Mouse (Mus musculus) heart, adult 2 months (tissue): Measurements from ENCODE around the gene Fam84a. TPM values are rescaled to one million over a fixed set of nuclear protein-coding genes. Genes with fewer than 3 reads are reported as not detected.
A peak's percentile ranks its signal among the peaks of the same experiment; 100 is the strongest.

ENCODE experiments used
- DNase-seq, 2 experiments: peaks; one replicate each; pipeline ENCODE4 v3.0.0; 2021
- H3K27ac ChIP-seq: fragments of 200-600 bp; 2 replicates; pipeline ENCODE4 v1.8.1; 2022
- H3K27me3 ChIP-seq: fragments of 200-500 bp; 2 replicates; pipeline ENCODE4 v1.6.1; 2012; ENCODE audit warnings: mild to moderate bottlenecking, low read length, inconsistent platforms, mixed read lengths; ENCODE audit not compliant: control insufficient read depth, insufficient read depth
- H3K36me3 ChIP-seq: fragments of 200-500 bp; 2 replicates; pipeline ENCODE4 v1.6.1; 2012; ENCODE audit warnings: low read length, inconsistent platforms; ENCODE audit not compliant: control insufficient read depth, insufficient read depth
- H3K4me1 ChIP-seq: fragments of 200-500 bp; 2 replicates; pipeline ENCODE4 v1.6.1; 2011; ENCODE audit warnings: low read length; ENCODE audit not compliant: control insufficient read depth, insufficient read depth
- H3K4me3 ChIP-seq: fragments of 200-600 bp; 2 replicates; pipeline ENCODE4 v1.8.1; 2022
- H3K79me2 ChIP-seq: fragments of 200-500 bp; replicated peaks from 2 replicates; pipeline ENCODE4 v1.6.1; 2012; ENCODE audit warnings: mild to moderate bottlenecking, inconsistent platforms, low read length, moderate library complexity, mixed read lengths; ENCODE audit not compliant: control insufficient read depth, insufficient read depth
- H3K9ac ChIP-seq: fragments of 200-500 bp; 2 replicates; pipeline ENCODE4 v1.6.1; 2012; ENCODE audit warnings: low read depth, mild to moderate bottlenecking, control low read depth, inconsistent platforms, low read length, mixed read lengths
- CTCF ChIP-seq: fragments of 200-600 bp; IDR thresholded peaks from 2 replicates; pipeline ENCODE4 v1.8.1; 2022; ENCODE audit warnings: antibody characterized with exemption, mild to moderate bottlenecking, moderate library complexity
- EP300 ChIP-seq: fragments of 200-500 bp; IDR thresholded peaks from 2 replicates; pipeline ENCODE4 v1.6.1; 2011; ENCODE audit warnings: low read depth, low read length, control low read depth; ENCODE audit not compliant: insufficient read depth
- POLR2A ChIP-seq: fragments of 200-500 bp; IDR thresholded peaks from 2 replicates; pipeline ENCODE4 v1.6.1; 2011; ENCODE audit warnings: mild to moderate bottlenecking, low read depth, low read length, control low read depth; ENCODE audit not compliant: insufficient read depth
- WGBS: fragments of 180-500 bp; shearing (Covaris S2); methylation state at CpG from one replicate; pipeline ENCODE4 v1.1.7; 2018; 5-methylcytosine and 5-hydroxymethylcytosine counted together
- intact Hi-C: fragments of 180-260 bp; cut with DNase I; formaldehyde crosslinking; loops from one replicate; pipeline ENCODE4 v1.15.1; 2025
- polyA plus RNA-seq: library from polyadenylated mRNA; depleted of rRNA; stranded (reverse); fragments of >200 nt; gene quantifications from 2 replicates; pipeline ENCODE4 v1.2.3, GENCODE M21; 2012
- total RNA-seq, 2 experiments: library from RNA; stranded (reverse); gene quantifications; 2 replicates each; pipeline ENCODE4 v1.2.3; 2021

Fam84a gene
- total and polyA plus RNA-seq, 3 experiments = 0.59 to 1.4 (median 0.82) TPM

GRCm38 (mm10) chr12:14150936-14151631 lies 770 bp downstream of the Fam84a start:
- intact Hi-C loops = loop anchor here (1.0 kb wide), 1 partner anchor 165 kb away; no protein-coding TSS in a partner anchor
- Histone ChIP-seq H3K4me1 (no peaks in the 10 kb centered on the region), H3K9ac (no peak overlapping the region; the same call in 1 of the 2 replicates), H3K79me2 (no peaks in the 10 kb centered on the region), H3K27ac (no peak overlapping the region), H3K36me3 (no peaks in the 10 kb centered on the region), H3K27me3 (peaks cover 2% of the 10 kb centered on the region; the same call in 1 of the 2 replicates), H3K4me3 (peak overlapping the region; percentile 14; the same call in 1 of the 2 replicates)
- TF ChIP-seq POLR2A (no peak), CTCF (no peak), EP300 (no peak)
- peak; percentile 3 to 20 for DNase-seq
- WGBS = 11% methylated on average over 19 of the region's 19 CpGs

- H3K27me3 ChIP-seq = peaks cover 2% of the 10 kb centered on the region; the same call in 1 of the 2 replicates
- H3K4me3 ChIP-seq = peak overlapping the region; percentile 34; the same call in 1 of the 2 replicates
- peak in 1 of 2 experiments; percentile 26 for DNase-seq
- WGBS = 2% methylated on average over 20 of the region's 20 CpGs
- H3K4me1 ChIP-seq = no peaks in the 10 kb centered on the region
- peak overlapping the region; percentile 35 for H3K9ac ChIP-seq
- intact Hi-C loops = loop anchor here (1.0 kb wide), 1 partner anchor 166 kb away; no protein-coding TSS in a partner anchor
- TF ChIP-seq POLR2A = no peak
- no peak for TF ChIP-seq CTCF
- TF ChIP-seq EP300 = no peak
- no peak overlapping the region for H3K27ac ChIP-seq
- no peaks in the 10 kb centered on the region for H3K79me2 ChIP-seq
- H3K36me3 ChIP-seq = no peaks in the 10 kb centered on the region
Measured at GRCm38 (mm10) chr12:14150568-14150909, 1.3 kb downstream of the Fam84a start.

- 2% methylated on average over 59 of the region's 59 CpGs for WGBS
- H3K9ac ChIP-seq = peak overlapping the region; percentile 38
- H3K79me2 ChIP-seq = no peaks in the 10 kb centered on the region
- peaks cover 2% of the 10 kb centered on the region; the same call in 1 of the 2 replicates for H3K27me3 ChIP-seq
- TF ChIP-seq EP300 (no peak), CTCF (peak; percentile 77), POLR2A (no peak)
- H3K4me1 ChIP-seq = no peaks in the 10 kb centered on the region
- peak overlapping the region; percentile 34 for H3K4me3 ChIP-seq
- intact Hi-C loops = loop anchor here (1.0 kb wide), 1 partner anchor 166 kb away; no protein-coding TSS in a partner anchor
- no peak overlapping the region for H3K27ac ChIP-seq
- H3K36me3 ChIP-seq = no peaks in the 10 kb centered on the region
- DNase-seq = peak; percentile 71 to 76
Measured at GRCm38 (mm10) chr12:14149843-14150567, 1.8 kb downstream of the Fam84a start.

GRCm38 (mm10) chr12:14149022-14149842 lies 2.6 kb downstream of the Fam84a start:
- no peak overlapping the region for H3K27ac ChIP-seq
- no peaks in the 10 kb centered on the region for H3K36me3 ChIP-seq
- peaks cover 2% of the 10 kb centered on the region; the same call in 1 of the 2 replicates for H3K27me3 ChIP-seq
- TF ChIP-seq CTCF (no peak), POLR2A (no peak), EP300 (no peak)
- H3K4me1 ChIP-seq = no peaks in the 10 kb centered on the region
- 21% methylated on average over 27 of the region's 27 CpGs for WGBS
- no peaks in the 10 kb centered on the region for H3K79me2 ChIP-seq
- peak in 1 of 2 experiments; percentile 18 for DNase-seq
- peak overlapping the region; percentile 38; the same call in 1 of the 2 replicates for H3K9ac ChIP-seq
- intact Hi-C loops = no loop called here
- H3K4me3 ChIP-seq = peak overlapping the region; percentile 34; the same call in 1 of the 2 replicates

GRCm38 (mm10) chr12:14137046-14137445 lies 14.8 kb downstream of the Fam84a start:
- Histone ChIP-seq H3K27me3 (no peaks in the 10 kb centered on the region), H3K4me3 (no peak overlapping the region), H3K27ac (no peak overlapping the region), H3K9ac (no peak overlapping the region), H3K36me3 (no peaks in the 10 kb centered on the region), H3K4me1 (no peaks in the 10 kb centered on the region), H3K79me2 (no peaks in the 10 kb centered on the region)
- intact Hi-C loops = no loop called here
- 78% methylated on average over 1 of the region's 1 CpGs for WGBS
- no peak for TF ChIP-seq POLR2A
- no peak for TF ChIP-seq CTCF
- DNase-seq = no peak

- intact Hi-C loops = no loop called here
- peak in 1 of 2 experiments; percentile 2 for DNase-seq
- H3K27ac ChIP-seq = no peak overlapping the region
- no peaks in the 10 kb centered on the region for H3K36me3 ChIP-seq
- H3K4me1 ChIP-seq = no peaks in the 10 kb centered on the region
- H3K4me3 ChIP-seq = no peak overlapping the region
- no peak for TF ChIP-seq POLR2A
- no peak for TF ChIP-seq EP300
- no peak for TF ChIP-seq CTCF
- H3K79me2 ChIP-seq = no peaks in the 10 kb centered on the region
- no peaks in the 10 kb centered on the region for H3K27me3 ChIP-seq
- no peak overlapping the region for H3K9ac ChIP-seq
- 74% methylated on average over 6 of the region's 6 CpGs for WGBS
Measured at GRCm38 (mm10) chr12:14114730-14115129, 37.1 kb downstream of the Fam84a start.
